Mouse (Mus musculus): ENCODE results near the gene Sod2.
"Not testable (repeated sequence)": the region's sequence is repeated elsewhere in the genome, so short reads cannot be mapped to it uniquely, and the experiment has no call there.

Gene Sod2

GRCm38 (mm10) chr17:12997890-12998289 is 8.8 kb upstream of the Sod2 start:
- H3K36me3 ChIP-seq (ENCODE audit: control insufficient read depth, insufficient read depth, low read length, poor library complexity, severe bottlenecking), result no peaks in the 10 kb centered on the region
- no peaks in the 10 kb centered on the region for H3K27me3 ChIP-seq (ENCODE audit: control insufficient read depth, insufficient read depth, low read length, poor library complexity, severe bottlenecking)
- no peak for DNase-seq (ENCODE audit: low read depth, low spot score)

DNA sequence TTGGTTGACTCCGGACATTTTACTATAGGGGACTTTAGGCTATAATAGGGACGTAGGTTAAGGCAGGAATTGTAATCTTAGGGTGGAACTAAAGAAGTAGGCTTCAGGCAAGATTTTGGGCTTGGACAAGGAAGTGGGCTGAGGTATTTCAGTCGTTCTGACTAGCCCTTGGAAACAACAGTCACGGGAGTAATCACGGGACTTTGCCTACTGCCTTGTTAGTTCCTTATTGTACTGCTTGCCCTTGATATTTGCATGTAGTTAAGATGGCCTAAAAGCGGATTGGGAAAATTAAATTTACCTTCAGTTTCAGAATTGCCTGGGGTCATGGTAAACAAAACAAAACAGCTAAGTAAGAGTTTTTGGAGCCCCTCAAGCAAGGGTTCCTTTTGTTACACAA is 7.6 kb upstream of the Sod2 start:
- DNase-seq (ENCODE audit: low read depth, low spot score), result no peak
- H3K27me3 ChIP-seq (ENCODE audit: control insufficient read depth, insufficient read depth, low read length, poor library complexity, severe bottlenecking), result no peaks in the 10 kb centered on the region
- H3K36me3 ChIP-seq (ENCODE audit: control insufficient read depth, insufficient read depth, low read length, poor library complexity, severe bottlenecking), result no peaks in the 10 kb centered on the region

GRCm38 (mm10) chr17:13002243-13002642 is 4.4 kb upstream of the Sod2 start:
- DNase-seq (ENCODE audit: low read depth, low spot score), result peak; percentile 22
- H3K36me3 ChIP-seq (ENCODE audit: control insufficient read depth, insufficient read depth, low read length, poor library complexity, severe bottlenecking); H3K27me3 ChIP-seq (ENCODE audit: control insufficient read depth, insufficient read depth, low read length, poor library complexity, severe bottlenecking): not testable (repeated sequence)

DNA sequence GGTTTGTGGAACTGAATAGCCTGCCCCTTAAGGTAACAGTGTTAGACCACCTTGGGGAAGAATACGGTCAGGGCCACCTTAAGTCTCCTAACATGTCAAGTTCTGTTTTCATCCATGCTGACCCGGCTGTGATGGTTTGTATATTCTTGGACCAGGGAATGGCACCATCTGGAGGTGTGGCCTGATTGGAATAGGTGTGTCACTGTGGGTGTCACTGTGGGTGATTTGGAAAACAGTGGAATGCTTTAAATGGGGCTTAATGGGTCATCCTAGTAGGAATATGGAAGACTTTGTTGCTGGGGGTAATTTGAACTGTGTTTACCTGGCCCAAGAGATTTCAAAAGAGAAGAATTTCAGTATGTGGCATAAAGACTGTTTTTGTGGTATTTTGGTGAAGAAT is 2.2 kb upstream of the Sod2 start:
- DNase-seq (ENCODE audit: low read depth, low spot score); H3K36me3 ChIP-seq (ENCODE audit: control insufficient read depth, insufficient read depth, low read length, poor library complexity, severe bottlenecking); H3K27me3 ChIP-seq (ENCODE audit: control insufficient read depth, insufficient read depth, low read length, poor library complexity, severe bottlenecking): not testable (repeated sequence)

DNA sequence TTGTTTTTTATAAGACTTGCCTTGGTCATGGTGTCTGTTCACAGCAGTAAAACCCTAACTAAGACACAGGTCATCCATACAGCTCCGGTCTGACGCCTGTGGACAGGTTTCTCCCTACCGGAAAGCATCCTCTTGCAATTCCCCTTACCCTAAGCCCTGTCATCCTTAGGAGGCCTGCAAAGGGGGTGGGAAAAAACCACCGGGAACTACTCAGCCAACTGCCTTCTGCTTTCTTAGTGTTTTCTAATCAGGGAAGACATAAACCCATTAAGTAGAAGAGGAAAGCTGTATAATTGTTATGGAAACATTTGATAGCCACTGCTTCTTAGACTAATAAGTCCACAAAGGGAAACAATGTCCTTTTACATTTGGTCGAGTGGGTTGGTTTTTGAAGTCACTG is 338 bp downstream of the Sod2 start:
- no peak for DNase-seq (ENCODE audit: low read depth, low spot score)
- H3K36me3 ChIP-seq (ENCODE audit: control insufficient read depth, insufficient read depth, low read length, poor library complexity, severe bottlenecking), result no peaks in the 10 kb centered on the region

GRCm38 (mm10) chr17:13007730-13008425 is 1.2 kb downstream of the Sod2 start:
- peak; percentile 96 for DNase-seq (ENCODE audit: low read depth, low spot score)
- Histone ChIP-seq H3K27me3 (ENCODE audit: control insufficient read depth, insufficient read depth, low read length, poor library complexity, severe bottlenecking) (no peaks in the 10 kb centered on the region), H3K36me3 (ENCODE audit: control insufficient read depth, insufficient read depth, low read length, poor library complexity, severe bottlenecking) (no peaks in the 10 kb centered on the region)

More for the DNA sequence above, 338 bp downstream of the Sod2 start:
- no peaks in the 10 kb centered on the region for H3K27me3 ChIP-seq (ENCODE audit: control insufficient read depth, insufficient read depth, low read length, poor library complexity, severe bottlenecking)

GRCm38 (mm10) chr17:13008528-13008927 is 1.9 kb downstream of the Sod2 start:
- peak; percentile 58 for DNase-seq (ENCODE audit: low read depth, low spot score)
- Histone ChIP-seq H3K36me3 (ENCODE audit: control insufficient read depth, insufficient read depth, low read length, poor library complexity, severe bottlenecking) (peaks cover 2% of the 10 kb centered on the region), H3K27me3 (ENCODE audit: control insufficient read depth, insufficient read depth, low read length, poor library complexity, severe bottlenecking) (no peaks in the 10 kb centered on the region)

- peaks cover 2% of the 10 kb centered on the region for H3K36me3 ChIP-seq (ENCODE audit: control insufficient read depth, insufficient read depth, low read length, poor library complexity, severe bottlenecking)
- DNase-seq (ENCODE audit: low read depth, low spot score), result peak; percentile 72
- no peaks in the 10 kb centered on the region for H3K27me3 ChIP-seq (ENCODE audit: control insufficient read depth, insufficient read depth, low read length, poor library complexity, severe bottlenecking)
Measured at GRCm38 (mm10) chr17:13009887-13010286, 3.2 kb downstream of the Sod2 start.

- no peak for DNase-seq (ENCODE audit: low read depth, low spot score)
- peaks cover 6% of the 10 kb centered on the region for H3K36me3 ChIP-seq (ENCODE audit: control insufficient read depth, insufficient read depth, low read length, poor library complexity, severe bottlenecking)
- no peaks in the 10 kb centered on the region for H3K27me3 ChIP-seq (ENCODE audit: control insufficient read depth, insufficient read depth, low read length, poor library complexity, severe bottlenecking)
Measured at GRCm38 (mm10) chr17:13013316-13013715, 6.7 kb downstream of the Sod2 start.

- H3K36me3 ChIP-seq (ENCODE audit: control insufficient read depth, insufficient read depth, low read length, poor library complexity, severe bottlenecking); DNase-seq (ENCODE audit: low read depth, low spot score); H3K27me3 ChIP-seq (ENCODE audit: control insufficient read depth, insufficient read depth, low read length, poor library complexity, severe bottlenecking): not testable (repeated sequence)
Measured at GRCm38 (mm10) chr17:13036627-13037192, 30.1 kb downstream of the Sod2 start.

DNA sequence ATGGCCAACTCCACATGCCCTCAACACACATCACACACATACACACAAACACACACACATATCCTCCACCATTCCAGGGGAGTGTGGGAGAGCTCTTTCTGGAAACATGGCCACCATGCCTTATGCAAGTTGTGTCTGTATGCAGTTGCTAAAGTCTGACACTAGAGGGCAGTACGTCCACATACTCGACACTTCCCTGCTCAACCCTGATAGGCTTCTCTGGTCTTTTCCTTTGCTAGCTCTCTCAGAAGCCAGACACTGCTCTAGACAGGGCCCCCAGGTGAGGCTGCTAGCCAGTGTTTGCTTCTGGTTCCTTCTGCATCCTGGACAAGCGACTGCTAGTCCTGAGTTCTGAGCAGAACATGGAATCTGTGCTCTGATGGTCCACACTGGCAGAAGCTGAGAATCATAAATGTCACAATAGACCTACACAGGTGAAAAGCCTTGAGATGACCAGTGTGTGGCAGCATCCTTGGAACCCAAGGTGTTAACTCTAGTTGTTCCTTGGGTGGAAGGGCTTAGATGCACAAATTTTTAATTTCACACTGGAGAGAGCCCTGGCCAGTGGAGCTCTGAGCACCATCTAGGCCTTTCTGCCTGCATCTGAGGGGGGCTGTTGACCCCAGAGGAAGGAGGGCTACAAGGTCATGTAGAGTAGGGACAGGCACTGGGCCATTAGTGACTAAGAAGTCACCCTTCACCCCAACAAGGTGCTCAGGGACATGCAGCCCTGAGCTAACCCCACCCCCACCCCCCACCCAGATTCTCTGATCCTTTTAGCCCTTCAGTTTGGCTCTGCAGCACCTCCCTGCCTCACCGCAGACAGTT is 37.4 kb downstream of the Sod2 start:
- H3K27me3 ChIP-seq (ENCODE audit: control insufficient read depth, insufficient read depth, low read length, poor library complexity, severe bottlenecking); H3K36me3 ChIP-seq (ENCODE audit: control insufficient read depth, insufficient read depth, low read length, poor library complexity, severe bottlenecking): not testable (repeated sequence)
- DNase-seq (ENCODE audit: low read depth, low spot score), result peak; percentile 71

- H3K36me3 ChIP-seq (ENCODE audit: control insufficient read depth, insufficient read depth, low read length, poor library complexity, severe bottlenecking); DNase-seq (ENCODE audit: low read depth, low spot score): not testable (repeated sequence)
Measured at GRCm38 (mm10) chr17:13052124-13052813, 45.6 kb downstream of the Sod2 start, which contains the start of gene Gpr31b. Gene Gpr31b (minus strand): TSS chr17:13052296.

GRCm38 (mm10) chr17:13060804-13061203 is 54.2 kb downstream of the Sod2 start, which contains the start of gene Tcp10b:
Gene Tcp10b (plus strand): TSS chr17:13061104.
- H3K36me3 ChIP-seq (ENCODE audit: control insufficient read depth, insufficient read depth, low read length, poor library complexity, severe bottlenecking); H3K27me3 ChIP-seq (ENCODE audit: control insufficient read depth, insufficient read depth, low read length, poor library complexity, severe bottlenecking); DNase-seq (ENCODE audit: low read depth, low spot score): not testable (repeated sequence)

More at GRCm38 (mm10) chr17:13052124-13052813, 45.6 kb downstream of the Sod2 start, which contains the start of gene Gpr31b:
- H3K27me3 ChIP-seq (ENCODE audit: control insufficient read depth, insufficient read depth, low read length, poor library complexity, severe bottlenecking), result not testable (repeated sequence)

DNA sequence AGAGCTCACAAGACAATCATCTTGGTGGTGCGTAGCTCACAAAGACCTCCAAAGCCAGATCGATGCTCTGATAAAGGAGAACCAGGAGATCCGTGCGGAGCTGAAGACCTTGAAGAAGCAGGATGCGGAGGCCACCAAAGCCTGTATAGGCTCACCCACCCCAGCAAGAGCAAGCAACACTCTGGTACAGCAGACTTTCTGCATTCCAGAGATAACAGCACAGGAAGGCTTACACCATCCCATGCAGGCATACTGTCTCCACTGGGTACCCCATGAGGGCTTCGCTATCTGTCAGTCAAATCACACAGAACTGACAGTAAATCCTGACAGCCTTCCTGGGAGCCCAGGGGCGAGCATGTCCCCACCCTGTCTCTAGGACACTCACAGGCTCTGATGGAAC is 56.2 kb downstream of the Sod2 start:
- H3K36me3 ChIP-seq (ENCODE audit: control insufficient read depth, insufficient read depth, low read length, poor library complexity, severe bottlenecking); H3K27me3 ChIP-seq (ENCODE audit: control insufficient read depth, insufficient read depth, low read length, poor library complexity, severe bottlenecking); DNase-seq (ENCODE audit: low read depth, low spot score): not testable (repeated sequence)

Measured in splenic B cell, adult 2 months (primary cell).